Comparison of ENCODE assay signal across 19 mouse cellular contexts in the genomic region with DNA sequence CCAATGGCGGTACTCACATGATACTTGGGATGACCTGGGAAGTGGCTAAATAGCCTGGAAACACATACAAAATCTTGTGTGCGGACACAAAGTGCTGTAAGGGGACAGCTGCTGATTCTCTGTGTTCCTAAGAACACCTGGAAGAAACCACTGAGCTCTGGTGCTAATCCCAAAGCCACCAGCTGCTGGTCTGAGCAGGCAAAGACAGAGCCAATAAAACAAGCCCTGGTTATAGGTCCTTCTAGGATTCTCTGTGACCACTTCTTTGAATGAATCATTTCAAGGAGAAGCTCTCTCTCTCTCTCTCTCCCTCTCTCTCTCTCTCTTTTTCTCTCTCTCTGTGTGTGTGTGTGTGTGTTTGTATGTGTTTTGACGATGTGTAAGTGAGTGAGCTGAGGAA. TPM values are rescaled to one million over a fixed set of nuclear protein-coding genes. Genes with fewer than 3 reads are reported as not detected.
DNase-seq lines count a peak whose midpoint lies in the region; ATAC-seq and TF ChIP-seq lines count a peak whose summit lies in the region.
"Had no signal": no experiment of that assay in that cellular context is flagged by ENCODE, and none has a peak within 500 bp of the region (broad histone marks: within the 10 kb centered on the region; RNA-seq: fewer than 3 reads in every experiment).

No protein-coding gene starts in this region.

- no peak overlapping the region for H3K4me3 ChIP-seq in kidney, adult 2 months (ENCODE audit: insufficient read depth, low read depth, low read length)
- H3K4me3 ChIP-seq in limb, embryonic 13.5 days: no peak overlapping the region
- H3K4me3 ChIP-seq in limb, embryonic 10.5 days: no peak overlapping the region
- H3K4me3 ChIP-seq in limb, embryonic 14.5 days (replicated peaks; ENCODE audit: low read length): no peak overlapping the region
- no peak overlapping the region for H3K4me3 ChIP-seq in neural tube, embryonic 15.5 days (replicated peaks)
- H3K4me3 ChIP-seq: embryonic facial prominence, embryonic 10.5 days; embryonic facial prominence, embryonic 12.5 days; forebrain, embryonic 13.5 days; forebrain, embryonic 15.5 days had no signal

- no peak for DNase-seq in kidney, adult 2 months
- no peak for DNase-seq in kidney, adult 8-10 months
- no peak for DNase-seq in limb, embryonic 10.5 days (ENCODE audit: low spot score)
- DNase-seq in limb, embryonic 14.5 days (ENCODE audit: low spot score): no peak
- DNase-seq: adrenal gland, adult 2 months; adrenal gland, postnatal 10 days; adrenal gland, postnatal 25 days; cerebellum, adult 11-12 months; cerebellum, adult 2 months; cerebellum, adult 9-10 months; cerebellum, postnatal 10 days; cerebellum, postnatal 25 days had no signal

- H3K36me3 ChIP-seq in kidney, adult 2 months (ENCODE audit: control insufficient read depth, insufficient read depth, low read length): no peaks in the 10 kb centered on the region
- no peaks in the 10 kb centered on the region for H3K36me3 ChIP-seq in limb, embryonic 13.5 days
- H3K36me3 ChIP-seq in limb, embryonic 10.5 days: no peaks in the 10 kb centered on the region
- H3K36me3 ChIP-seq in limb, embryonic 14.5 days (ENCODE audit: control insufficient read depth, insufficient read depth, low read length): no peaks in the 10 kb centered on the region
- no peaks in the 10 kb centered on the region for H3K36me3 ChIP-seq in neural tube, embryonic 15.5 days
- H3K36me3 ChIP-seq: embryonic facial prominence, embryonic 10.5 days; embryonic facial prominence, embryonic 12.5 days; forebrain, embryonic 15.5 days had no signal

- H3K9me3 ChIP-seq in limb, embryonic 13.5 days: no peaks in the 10 kb centered on the region
- H3K9me3 ChIP-seq in limb, embryonic 10.5 days (replicated peaks): no peaks in the 10 kb centered on the region
- H3K9me3 ChIP-seq in limb, embryonic 14.5 days (ENCODE audit: control insufficient read depth, low read length): peaks cover 3% of the 10 kb centered on the region; the same call in 1 of the 2 replicates
- no peaks in the 10 kb centered on the region for H3K9me3 ChIP-seq in neural tube, embryonic 15.5 days (replicated peaks)
- H3K9me3 ChIP-seq: embryonic facial prominence, embryonic 10.5 days; embryonic facial prominence, embryonic 12.5 days; forebrain, embryonic 15.5 days had no signal

- peak; percentile 57; the same call in 1 of the 2 replicates for ATAC-seq in limb, embryonic 13.5 days (ENCODE audit: low FRiP score, low read depth)
- peak; percentile 55 for ATAC-seq in limb, embryonic 14.5 days (ENCODE audit: low FRiP score, low read depth)
- no peak for ATAC-seq in neural tube, embryonic 15.5 days (ENCODE audit: low FRiP score)
- ATAC-seq: forebrain, embryonic 13.5 days; forebrain, embryonic 15.5 days had no signal

- no peak for TF ChIP-seq CTCF in kidney, adult 2 months (conservative IDR thresholded peaks at IDR 0.05; ENCODE audit: insufficient read depth, insufficient read length, low read depth, low read length)

- WGBS in kidney, adult 2 months: 68% methylated on average over 3 of the region's 3 CpGs
- WGBS in limb, embryonic 13.5 days: 73% methylated on average over 3 of the region's 3 CpGs
- WGBS in limb, embryonic 10.5 days: 93% methylated on average over 3 of the region's 3 CpGs
- WGBS in limb, embryonic 14.5 days: 73% methylated on average over 3 of the region's 3 CpGs
- WGBS in neural tube, embryonic 15.5 days: 84% methylated on average over 3 of the region's 3 CpGs

- no peak overlapping the region for H3K9ac ChIP-seq in limb, embryonic 13.5 days
- H3K9ac ChIP-seq in limb, embryonic 14.5 days (ENCODE audit: low read depth, low read length, severe bottlenecking): no peak overlapping the region
- no peak overlapping the region for H3K9ac ChIP-seq in neural tube, embryonic 15.5 days (replicated peaks)
- H3K9ac ChIP-seq: embryonic facial prominence, embryonic 12.5 days; forebrain, embryonic 13.5 days; forebrain, embryonic 15.5 days had no signal

- no peak overlapping the region for H3K4me2 ChIP-seq in limb, embryonic 13.5 days (replicated peaks)
- no peak overlapping the region for H3K4me2 ChIP-seq in limb, embryonic 14.5 days (replicated peaks; ENCODE audit: low read depth, low read length, severe bottlenecking)
- no peak overlapping the region for H3K4me2 ChIP-seq in neural tube, embryonic 15.5 days
- H3K4me2 ChIP-seq: embryonic facial prominence, embryonic 12.5 days; forebrain, embryonic 13.5 days; forebrain, embryonic 15.5 days had no signal

- no peak for TF ChIP-seq POLR2A in kidney, adult 2 months (IDR thresholded peaks at IDR 0.05; ENCODE audit: low read depth, low read length)
- no peak for TF ChIP-seq POLR2A in limb, embryonic 14.5 days (IDR thresholded peaks at IDR 0.05; ENCODE audit: borderline replicate concordance, extremely low read depth, insufficient read depth, insufficient read length)

- H3K27ac ChIP-seq in kidney, adult 2 months (ENCODE audit: insufficient read depth, low read depth, low read length): peak overlapping the region; percentile 52
- H3K27ac ChIP-seq in limb, embryonic 13.5 days: no peak overlapping the region
- no peak overlapping the region for H3K27ac ChIP-seq in limb, embryonic 10.5 days
- no peak overlapping the region for H3K27ac ChIP-seq in limb, embryonic 14.5 days (replicated peaks; ENCODE audit: low read depth, low read length)
- H3K27ac ChIP-seq in neural tube, embryonic 15.5 days (replicated peaks): no peak overlapping the region
- H3K27ac ChIP-seq: embryonic facial prominence, embryonic 10.5 days; embryonic facial prominence, embryonic 12.5 days; forebrain, embryonic 13.5 days; forebrain, embryonic 15.5 days had no signal

- H3K27me3 ChIP-seq in kidney, adult 2 months (replicated peaks; ENCODE audit: control insufficient read depth, insufficient read depth, low read length): no peaks in the 10 kb centered on the region
- H3K27me3 ChIP-seq in limb, embryonic 13.5 days: no peaks in the 10 kb centered on the region
- H3K27me3 ChIP-seq in limb, embryonic 10.5 days (ENCODE audit: low read depth, poor library complexity, severe bottlenecking): no peaks in the 10 kb centered on the region
- no peaks in the 10 kb centered on the region for H3K27me3 ChIP-seq in limb, embryonic 14.5 days (ENCODE audit: control insufficient read depth, insufficient read depth, low read length)
- no peaks in the 10 kb centered on the region for H3K27me3 ChIP-seq in neural tube, embryonic 15.5 days (replicated peaks)
- H3K27me3 ChIP-seq: embryonic facial prominence, embryonic 12.5 days; forebrain, embryonic 13.5 days; forebrain, embryonic 15.5 days had no signal

- H3K4me1 ChIP-seq in kidney, adult 2 months (ENCODE audit: control insufficient read depth, insufficient read depth, low read length): no peaks in the 10 kb centered on the region
- H3K4me1 ChIP-seq in limb, embryonic 13.5 days: peaks cover 6% of the 10 kb centered on the region; the same call in 1 of the 2 replicates
- H3K4me1 ChIP-seq in limb, embryonic 10.5 days: no peaks in the 10 kb centered on the region
- no peaks in the 10 kb centered on the region for H3K4me1 ChIP-seq in limb, embryonic 14.5 days (ENCODE audit: control insufficient read depth, insufficient read depth, low read length)
- no peaks in the 10 kb centered on the region for H3K4me1 ChIP-seq in neural tube, embryonic 15.5 days
- H3K4me1 ChIP-seq: embryonic facial prominence, embryonic 12.5 days had no signal

RNA-seq across cellular contexts. Expression of gene Ednrb, which starts 47.1 kb away (rescaled TPM):
- 7.9 and 9.7 TPM in 2 replicates for polyA plus RNA-seq in kidney, adult 2 months (2012; rRNA removed)
- 21.8 and 21.9 TPM in 2 replicates for polyA plus RNA-seq in limb, embryonic 13.5 days (2015; fragmentation: Nextera tagmentation; extraction: Ambion mirVana)
- polyA plus RNA-seq in limb, embryonic 10.5 days (2016; fragmentation: Nextera tagmentation; extraction: Ambion mirVana): 2.6 and 4.0 TPM in 2 replicates
- polyA plus RNA-seq in limb, embryonic 14.5 days (2012; rRNA removed): 9.0 and 10.1 TPM in 2 replicates
- polyA plus RNA-seq in limb, embryonic 14.5 days (2014; fragmentation: Nextera tagmentation; extraction: Ambion mirVana): 26.7 and 28.2 TPM in 2 replicates
- polyA plus RNA-seq in neural tube, embryonic 15.5 days (2015; fragmentation: Nextera tagmentation; extraction: Ambion mirVana): 69.1 and 83.8 TPM in 2 replicates
- polyA plus RNA-seq: C2C12 had no signal
